Mouse (Mus musculus) cerebellum, postnatal 14 days (tissue): ENCODE data around the gene Tnip1.

Experiments used
- DNase-seq, 2 experiments: peaks; one replicate each; pipeline ENCODE4 v3.0.0; 2021; ENCODE audit warnings: mixed read lengths in 2 of 2

The Tnip1 gene

DNA sequence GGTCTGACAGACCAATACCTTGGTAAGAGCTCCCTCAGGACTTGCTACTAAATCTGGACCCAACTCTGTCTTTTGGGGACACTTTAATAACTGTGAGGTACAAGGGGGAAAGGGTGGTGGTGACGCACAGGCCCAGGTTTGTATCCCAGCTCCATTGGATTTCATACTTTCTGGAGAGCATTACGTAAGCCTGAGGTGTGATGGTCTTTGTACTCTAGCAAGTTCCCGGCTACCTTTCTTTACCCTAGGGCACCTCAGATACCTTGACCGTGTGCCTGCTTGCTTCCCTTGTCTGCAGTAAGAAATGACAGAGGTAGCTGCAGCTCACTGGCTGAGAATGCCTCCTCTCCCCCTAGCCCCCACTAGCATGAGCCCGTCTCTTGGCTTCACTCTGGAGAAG lies 55.5 kb downstream of the Tnip1 start:
- DNase-seq = no peak

DNA sequence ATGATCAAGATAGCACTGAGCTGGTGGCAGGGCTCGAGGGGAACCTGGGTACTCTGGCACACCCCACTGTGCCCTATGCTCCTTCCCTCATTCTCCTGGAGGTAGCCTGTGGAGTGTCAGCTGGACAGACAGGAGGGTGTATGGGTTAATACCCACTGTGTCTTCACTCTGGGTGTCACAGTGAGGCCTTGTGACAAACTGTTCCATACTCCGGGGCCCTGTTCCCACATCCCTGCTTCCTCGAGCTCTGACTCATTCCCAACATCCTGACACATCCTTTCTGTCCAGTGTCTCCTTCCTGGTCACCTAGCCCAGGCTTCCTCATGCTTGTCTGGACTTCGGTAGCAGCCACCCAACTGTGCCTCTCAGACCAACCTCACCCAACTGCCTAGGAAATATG lies 56.3 kb downstream of the Tnip1 start:
- no peak for DNase-seq

DNA sequence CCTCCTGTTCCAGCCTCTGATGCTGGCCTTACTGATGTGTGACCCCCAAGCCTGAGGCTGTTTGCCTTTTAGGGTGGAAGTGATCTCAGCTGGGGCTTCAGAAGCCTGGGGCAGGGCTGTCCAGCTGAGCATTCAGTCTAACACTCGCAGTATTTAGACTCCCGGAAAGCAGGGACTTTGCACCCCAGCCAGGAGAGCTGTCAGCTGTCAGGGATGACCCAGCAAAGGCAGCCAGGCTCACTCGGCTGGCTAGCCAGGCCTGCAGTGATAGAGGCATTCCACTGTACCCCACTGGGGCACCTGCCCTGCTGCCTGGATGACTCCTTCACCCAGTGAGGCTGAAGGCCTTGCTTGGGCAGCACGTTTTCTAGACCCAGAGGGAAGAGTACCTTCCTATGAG lies 56.8 kb downstream of the Tnip1 start:
- DNase-seq = no peak

DNA sequence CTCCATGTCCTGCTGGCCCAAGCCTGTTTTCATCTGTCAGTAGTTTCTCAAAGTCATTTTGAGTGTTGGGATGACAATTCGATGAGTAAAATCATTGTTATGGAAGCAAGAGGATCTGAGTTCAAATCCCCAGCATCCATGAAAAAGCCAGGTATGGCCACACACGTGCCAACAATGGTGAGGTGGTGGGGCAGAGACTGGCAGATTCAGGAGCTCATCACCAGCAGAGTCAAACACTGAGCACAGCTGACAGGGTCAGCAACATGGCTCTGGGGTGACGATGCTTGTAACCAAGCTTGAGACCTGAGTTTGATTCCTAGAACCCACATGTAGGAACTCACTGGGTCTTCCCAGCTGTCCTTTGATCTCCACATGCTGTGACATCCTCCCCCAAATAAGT lies 57.6 kb downstream of the Tnip1 start:
- DNase-seq = no peak

DNA sequence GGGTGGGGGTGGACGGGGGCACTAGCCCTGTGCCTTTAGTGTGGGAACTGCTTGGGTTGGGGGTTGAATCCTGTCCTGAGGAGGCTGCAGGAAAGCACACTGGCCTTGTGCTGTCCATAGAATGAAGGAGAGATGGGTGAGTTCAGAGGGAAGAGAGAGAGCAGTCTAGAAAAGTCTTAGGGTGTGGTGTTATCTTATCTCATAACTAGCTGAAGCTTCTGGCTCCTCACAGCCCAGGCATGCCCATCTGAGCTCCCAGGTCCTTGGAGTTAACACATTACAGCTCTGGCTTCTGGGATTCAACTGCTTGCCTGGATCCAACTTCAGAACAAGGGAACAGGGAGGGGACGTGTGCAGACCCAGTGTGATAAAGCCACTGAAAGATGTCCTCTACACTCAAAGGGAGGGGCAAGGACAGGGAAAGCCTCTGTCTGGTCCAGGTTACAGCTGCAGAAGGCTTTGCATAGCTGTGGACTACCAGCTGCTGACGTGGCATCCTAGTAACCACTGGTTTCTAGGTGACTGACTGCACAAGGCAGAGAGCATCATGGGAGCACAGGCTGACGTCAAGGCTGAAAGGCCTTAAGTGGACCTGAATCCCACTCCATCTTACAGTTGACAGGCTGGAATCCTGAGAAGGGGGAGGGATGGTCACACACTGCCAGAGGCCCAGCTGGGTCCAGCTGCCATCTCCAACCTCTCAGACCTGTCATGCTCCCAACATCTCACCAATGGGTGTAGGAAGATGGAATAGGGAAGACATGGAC lies 58.6 kb downstream of the Tnip1 start:
- no peak for DNase-seq

DNA sequence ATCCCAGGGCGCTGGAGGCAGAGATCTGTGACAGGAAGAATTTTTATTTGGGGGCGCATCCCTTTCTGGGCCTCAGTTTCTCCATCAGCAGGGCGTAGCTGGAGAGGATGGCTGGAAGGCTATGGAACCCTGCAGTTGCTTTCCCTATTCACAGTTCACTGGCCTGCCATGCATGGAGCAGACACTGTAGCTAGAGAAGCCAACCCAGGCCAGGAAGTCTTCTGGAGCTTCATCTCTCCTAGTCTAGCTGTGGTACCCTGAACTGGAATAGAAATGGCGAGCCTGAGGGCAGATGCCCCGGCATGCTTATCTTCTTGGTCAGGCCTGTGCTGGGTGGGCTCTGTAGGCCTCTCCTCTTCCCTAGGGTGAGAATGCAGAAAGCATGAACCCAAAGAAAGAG lies 59.4 kb downstream of the Tnip1 start:
- DNase-seq = no peak

DNA sequence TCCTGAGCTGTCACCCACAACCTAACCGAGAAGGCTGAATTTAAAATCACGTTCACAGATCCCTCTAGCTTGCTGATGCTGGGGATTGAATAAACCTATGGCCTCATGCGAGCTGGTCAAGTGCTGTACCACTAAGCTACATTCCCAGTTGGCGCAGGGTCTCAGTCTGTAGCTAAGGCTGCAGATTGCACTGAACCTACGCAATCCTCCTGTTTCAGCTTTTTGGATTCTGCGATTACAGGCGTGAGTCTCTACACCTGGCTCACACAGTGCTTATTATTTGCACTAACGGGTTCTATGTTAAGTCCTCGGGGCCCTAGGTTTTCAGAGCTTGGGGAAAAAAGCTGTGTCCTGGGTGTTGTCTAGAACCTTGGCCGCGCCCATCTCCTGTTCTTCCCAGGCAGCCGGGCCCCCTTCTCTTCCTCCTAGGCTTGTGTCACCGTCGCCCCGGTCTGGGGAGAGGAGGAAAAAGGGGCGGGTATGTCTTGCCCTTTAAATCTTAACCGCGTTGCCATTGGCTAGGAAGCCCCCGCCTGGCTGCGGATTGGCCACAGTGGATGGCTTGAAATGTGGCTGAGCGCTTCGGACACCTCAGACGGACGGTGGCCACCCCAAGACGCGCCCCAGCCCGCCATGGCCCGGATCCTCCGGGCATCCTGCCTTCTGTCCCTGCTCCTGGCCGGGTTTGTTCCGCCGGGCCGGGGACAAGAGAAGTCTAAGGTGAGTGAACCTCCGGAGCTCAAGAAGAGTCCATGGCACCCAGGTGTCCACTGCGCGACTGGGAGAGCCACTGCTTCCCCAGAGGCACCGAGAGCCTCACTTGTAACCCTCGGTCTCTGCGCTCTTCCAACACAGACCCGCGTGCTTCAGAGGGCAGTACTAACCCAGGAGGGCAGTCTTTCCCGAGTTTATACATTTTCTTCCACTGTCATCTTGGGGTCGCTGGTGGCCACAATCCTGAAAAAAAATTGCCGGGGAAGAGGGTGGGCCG lies 60.1 kb downstream of the Tnip1 start, which contains the start of gene Gpx3:
Gene Gpx3, plus strand, starts transcription at position 121 of the 991 bp plus-strand sequence.
- peak; percentile 79 to 82 for DNase-seq

DNA sequence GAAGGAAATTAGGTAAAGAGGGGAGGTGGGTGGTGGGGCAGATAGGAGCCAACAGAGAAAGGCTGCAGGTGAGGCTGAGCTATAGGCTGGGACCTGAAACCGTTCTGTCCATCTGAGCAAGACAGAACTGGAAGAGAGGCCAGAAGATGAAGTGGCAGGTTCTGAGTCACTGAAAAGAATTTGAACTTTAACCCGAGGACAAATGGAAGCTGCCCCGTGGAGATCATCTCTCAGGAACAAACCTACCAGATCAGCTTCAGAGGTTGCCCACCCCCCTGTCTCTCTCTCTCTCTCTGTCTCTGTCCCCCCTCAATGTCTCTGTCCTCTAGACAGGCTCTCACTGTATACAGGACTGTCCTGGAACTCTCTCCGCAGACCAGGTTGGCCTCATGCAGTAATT lies 63.1 kb downstream of the Tnip1 start:
- no peak for DNase-seq

DNA sequence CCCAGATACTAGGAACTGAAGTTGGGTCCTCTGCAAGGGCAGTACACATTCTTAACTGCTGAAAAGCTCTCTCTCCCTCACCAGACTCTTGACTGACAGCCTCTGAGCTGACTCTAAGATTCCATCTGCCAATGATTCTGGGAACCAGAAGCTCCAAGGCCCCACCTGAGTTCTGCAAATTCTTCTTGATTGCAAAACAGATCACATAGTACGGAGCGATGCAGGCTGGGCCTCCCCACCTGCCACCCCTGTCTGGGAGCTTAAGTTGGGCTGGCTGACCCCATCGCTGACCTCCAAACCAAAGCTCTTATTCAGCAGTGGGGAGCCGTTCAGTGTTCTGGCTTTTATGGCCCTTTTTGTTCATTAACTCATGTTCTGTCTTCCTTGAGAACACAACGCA lies 65.2 kb downstream of the Tnip1 start:
- no peak for DNase-seq

DNA sequence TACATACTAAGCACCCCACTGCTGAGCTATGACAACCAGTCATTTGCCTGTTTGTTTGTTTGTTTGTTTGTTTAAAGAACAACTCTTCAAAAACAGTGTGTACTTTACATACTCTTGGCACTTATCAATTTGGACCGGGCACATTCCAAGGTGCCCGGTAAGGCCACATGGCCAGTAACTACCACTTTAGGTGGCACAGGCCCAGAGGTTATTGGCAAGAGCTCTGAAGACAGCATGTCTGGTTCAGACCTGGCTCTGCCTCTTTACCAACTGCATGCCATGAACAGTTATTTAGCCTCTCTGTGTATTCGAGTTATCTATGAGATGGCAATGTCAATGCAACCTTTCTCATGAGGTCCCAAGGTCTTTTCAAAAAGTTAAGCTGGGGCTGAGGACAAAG lies 66.1 kb downstream of the Tnip1 start:
- peak; percentile 67 to 71 for DNase-seq

DNA sequence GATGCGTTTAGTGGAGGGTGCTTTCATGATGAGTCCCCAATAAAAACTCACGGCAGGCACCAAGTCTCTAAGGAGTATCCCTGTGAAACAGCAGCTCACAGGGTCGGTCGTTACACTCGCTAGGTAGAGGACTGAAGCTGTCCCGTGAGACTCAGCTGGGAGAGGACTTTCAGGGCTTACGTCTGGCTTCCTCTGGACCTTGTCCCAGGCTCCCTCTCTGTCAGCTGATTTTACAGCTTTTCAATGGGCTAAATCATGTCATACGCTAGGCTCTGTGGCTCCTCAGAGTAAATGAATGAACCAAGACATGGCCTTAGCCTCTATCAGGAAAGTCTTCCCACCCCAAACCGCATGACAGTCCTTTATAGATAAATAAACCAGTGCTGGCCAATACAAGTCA lies 68.1 kb downstream of the Tnip1 start:
- no peak for DNase-seq

DNA sequence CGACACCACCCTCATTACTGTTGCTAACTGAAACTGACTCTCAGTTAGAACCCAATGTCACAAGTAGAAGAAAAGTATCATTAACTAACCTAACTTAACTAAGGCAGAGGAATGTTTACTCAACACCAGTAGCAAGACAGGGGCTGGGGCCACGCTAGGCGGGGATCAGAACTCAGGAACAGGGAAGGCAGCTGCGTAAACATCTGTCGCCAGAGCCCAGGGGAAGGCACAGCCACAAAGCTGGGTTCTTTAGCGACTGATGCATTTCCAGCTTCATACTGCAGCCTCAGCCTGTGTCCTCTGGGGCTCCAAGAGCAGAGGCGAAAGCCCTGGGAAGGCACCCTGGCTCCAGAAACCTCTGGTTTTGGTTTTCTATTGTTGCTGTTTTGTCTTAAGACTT lies 70.6 kb downstream of the Tnip1 start:
- no peak for DNase-seq

DNA sequence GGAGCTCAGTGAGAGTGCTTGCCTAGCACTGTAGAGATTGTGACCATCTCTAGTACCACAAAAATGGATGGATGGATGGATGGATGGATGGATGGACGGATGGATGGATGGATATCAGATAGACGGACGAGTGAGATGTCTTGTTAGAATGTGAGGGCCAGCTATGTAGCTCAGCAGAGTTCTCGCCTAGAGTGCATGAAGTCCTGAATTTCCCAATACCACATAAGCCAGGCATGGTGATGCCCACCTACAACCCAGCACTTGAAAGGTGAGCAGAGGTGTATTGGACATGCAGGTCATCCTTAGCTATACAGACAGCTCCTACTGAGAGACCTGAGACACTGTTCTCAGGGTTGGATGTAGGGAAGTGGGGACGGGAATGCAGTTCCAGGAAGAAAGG lies 71.4 kb downstream of the Tnip1 start:
- no peak for DNase-seq

DNA sequence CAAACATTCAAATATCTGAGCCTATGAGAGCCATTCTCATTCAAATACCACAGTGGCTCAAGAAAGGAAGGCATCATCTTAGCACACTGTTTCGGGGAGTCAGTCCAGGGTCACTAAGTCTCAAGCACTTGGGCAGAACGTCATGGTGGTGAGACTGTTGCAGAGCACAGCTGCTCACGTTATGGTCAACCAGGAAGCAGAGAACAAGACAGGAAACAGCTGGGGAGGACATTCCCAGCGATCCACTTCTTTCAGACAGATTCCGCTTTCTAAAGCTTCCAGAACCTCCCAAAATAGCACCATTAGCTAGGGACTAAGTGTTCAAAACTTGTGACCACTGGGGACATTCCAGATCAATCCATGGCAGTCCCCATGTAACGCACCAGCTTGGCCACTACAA lies 74.8 kb downstream of the Tnip1 start:
- DNase-seq = no peak

DNA sequence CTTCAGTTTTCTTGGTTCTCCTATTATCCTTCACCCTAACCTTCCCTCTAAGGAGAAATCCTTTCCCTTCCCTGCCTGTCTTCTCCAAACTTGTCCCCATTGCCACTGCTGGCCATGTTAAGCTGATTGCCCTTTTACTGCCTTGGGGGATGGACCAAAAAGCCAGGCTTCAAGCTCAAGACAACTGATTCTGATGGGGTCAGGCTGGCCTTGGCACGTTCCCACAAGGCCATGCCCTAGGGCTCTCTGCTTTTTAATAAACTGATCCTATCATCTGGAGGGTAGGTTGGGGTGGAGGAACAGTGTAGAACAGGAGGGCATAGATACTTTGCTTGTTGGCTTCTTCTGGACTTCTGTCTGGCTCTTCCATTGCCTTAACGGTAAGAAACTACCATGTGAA lies 77.3 kb downstream of the Tnip1 start:
- DNase-seq = no peak

DNA sequence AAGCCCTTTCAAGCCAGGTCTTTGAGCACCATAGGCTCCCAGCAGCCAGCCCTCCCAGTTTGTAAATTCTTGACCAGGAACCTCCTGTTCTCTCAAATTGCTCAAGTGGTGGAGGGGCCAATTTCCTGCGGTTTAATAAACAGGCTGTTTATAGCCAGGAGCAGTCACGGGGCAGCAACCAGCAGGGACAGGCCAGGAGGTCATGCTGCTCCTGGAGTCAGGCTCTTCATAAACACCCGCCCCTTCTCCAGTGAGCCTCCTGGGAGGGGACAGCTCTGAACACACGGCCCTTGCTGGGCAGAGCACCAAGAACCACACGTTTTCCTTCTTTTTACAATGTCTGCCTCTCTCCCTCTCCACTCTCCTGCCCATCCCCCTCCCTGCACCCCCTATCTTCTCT lies 77.8 kb downstream of the Tnip1 start:
- no peak for DNase-seq

DNA sequence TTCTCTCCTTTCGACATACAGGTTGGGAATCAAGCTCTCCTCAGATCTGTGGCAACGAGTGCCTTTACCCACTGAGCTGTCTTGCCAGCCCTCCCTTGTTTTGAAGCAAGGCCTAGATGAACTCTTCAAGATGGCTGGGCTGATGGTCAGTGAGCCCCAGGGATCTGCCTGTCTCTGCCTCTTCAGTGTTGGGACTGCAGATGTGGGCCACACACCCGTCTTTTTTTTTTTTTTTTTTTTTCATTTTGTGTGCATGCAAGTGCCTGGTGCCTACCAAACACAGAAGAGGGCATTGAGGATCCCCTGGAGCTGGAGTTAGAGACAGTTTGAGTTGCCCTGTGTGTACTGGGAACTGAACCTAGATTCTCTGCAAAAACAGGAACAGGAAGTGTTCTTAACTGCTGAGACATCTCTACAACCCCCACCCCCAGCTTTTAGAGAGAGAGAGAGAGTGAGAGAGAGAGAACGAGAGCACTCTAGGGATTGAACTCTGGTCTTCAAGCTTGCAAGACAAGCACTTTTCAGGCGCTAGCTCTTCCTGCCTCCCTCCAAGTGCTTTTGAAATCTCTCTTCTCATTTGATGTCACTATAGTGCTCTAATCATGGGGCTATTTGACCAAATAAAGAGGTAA lies 78.4 kb downstream of the Tnip1 start:
- DNase-seq = no peak

DNA sequence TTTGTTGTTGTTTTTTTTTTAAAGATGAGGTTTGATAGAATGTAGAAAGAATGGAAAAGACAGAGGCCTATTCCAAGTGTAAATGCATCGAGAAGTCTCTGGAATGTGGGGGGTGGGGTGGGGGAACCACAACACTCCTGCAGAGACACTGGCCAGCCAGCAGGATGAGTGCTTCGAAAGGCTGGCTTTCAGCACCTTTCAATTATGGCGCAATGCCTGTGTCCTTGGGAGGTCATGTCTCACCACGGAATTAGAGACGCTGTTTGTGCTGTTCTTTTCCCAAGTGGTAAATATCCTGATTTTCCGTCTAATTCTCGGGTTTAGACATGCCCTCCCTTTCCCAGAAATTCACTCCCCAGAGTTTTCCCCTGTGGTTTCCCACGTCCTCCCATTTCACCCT lies 80.0 kb downstream of the Tnip1 start:
- DNase-seq = no peak

DNA sequence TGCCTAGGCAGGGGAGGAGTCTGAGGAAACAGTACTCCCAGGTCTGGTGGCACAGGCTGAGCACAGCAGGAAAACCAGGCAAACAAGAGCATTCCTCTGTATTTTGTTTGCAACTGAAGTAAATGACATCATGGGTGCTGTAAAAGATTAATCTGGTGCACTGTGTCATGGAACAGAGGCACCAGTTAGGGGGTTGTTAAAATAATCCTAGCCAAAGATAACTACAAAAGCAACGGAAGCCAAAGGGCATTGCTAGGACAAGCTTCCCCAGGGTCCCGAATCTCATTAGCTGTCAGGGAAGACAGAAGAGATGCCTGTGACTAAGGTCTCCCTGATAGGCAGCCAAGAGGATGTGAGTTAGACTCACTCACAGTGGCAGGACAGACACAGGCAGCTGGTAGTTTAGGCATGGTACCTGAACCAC lies 81.7 kb downstream of the Tnip1 start:
- no peak for DNase-seq

DNA sequence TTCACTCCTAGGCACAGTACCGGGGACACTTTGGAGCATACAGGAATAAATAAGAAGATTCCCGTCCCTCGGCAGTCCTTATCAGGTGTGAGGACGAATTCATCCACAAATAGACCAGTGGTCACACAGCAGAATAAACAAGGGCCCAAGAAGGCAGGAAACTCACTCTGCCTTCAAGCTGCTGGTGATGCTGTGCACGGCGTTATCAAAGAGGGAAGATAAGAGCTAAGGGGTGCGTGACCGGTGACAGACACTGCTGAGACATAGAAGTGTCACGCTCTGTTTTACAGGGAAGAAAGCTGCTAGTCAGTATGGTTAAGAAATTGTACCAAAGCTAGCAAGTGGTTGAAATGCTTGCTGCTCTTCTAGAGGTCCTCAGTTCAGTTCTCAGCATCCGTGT lies 82.8 kb downstream of the Tnip1 start:
- no peak for DNase-seq

DNA sequence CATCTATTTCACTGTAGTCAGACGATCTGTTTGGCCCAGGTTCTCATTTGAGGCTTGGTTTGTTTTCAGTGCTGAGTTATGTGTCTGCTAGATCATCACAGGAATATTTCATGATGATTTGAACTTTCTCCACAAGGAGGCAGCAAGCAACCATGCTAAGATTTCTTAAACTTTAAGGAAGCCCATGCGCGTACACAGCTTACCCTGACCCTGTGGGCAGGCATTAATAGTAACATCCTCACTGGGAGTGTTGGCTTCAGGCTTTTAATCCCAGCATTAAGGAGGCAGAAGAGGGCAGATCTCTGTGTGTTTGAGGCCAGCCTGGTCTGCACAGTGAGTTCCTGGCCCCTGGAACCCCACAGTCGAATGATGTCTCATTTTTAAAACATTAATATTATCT lies 83.3 kb downstream of the Tnip1 start:
- DNase-seq = peak; percentile 68 to 79

DNA sequence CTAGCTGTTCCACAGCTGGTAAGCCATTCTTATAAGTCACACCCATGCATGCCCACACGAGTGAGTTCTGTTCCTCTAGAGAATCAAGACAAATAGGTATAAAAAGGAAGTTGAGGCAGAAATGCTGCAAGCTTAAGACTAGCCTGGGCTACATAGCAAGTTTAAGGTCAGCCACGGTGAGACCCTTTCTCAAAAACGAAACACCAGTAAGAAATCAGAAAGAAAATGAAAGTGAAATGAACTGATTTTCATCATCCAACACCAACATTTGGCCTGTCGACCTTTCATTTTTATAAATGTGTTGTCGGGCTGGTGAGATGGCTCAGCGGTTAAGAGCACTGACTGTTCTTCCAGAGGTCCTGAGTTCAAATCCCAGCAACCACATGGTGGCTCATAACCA lies 83.8 kb downstream of the Tnip1 start:
- no peak for DNase-seq

DNA sequence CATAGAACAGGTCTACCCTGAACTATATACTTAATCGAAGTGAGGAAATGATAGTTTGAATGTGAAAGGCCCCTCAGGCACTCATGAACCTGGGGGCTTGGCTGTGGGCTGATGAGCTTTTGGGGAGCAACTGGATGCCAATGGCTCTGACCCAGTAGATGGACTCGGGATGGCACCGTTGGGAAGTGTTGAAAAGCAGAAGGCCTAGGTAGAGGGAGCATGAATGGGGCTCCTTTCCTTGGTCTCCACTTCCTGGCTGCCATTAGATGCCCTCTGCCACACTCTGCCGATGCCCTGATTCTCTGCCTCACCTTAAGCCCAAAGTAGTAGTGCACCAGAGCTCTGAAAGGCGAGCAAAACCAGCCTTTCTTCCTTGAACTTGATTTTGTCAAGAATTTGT lies 86.7 kb downstream of the Tnip1 start:
- DNase-seq = no peak
